Mouse (Mus musculus): ENCODE data around the gene Resp18.

Resp18 gene

GRCm38 (mm10) chr1:75278228-75278627, at the start of gene Resp18:
Gene Resp18, minus strand, starts transcription at chr1:75278415.
- DNase-seq: peak; percentile 56

- DNase-seq: no peak
Measured at GRCm38 (mm10) chr1:75327461-75327860, 49.2 kb upstream of the Resp18 start.

- DNase-seq: peak; percentile 37
Measured at GRCm38 (mm10) chr1:75319166-75319565, 41.0 kb upstream of the Resp18 start.

- peak; percentile 63 for DNase-seq
Measured at GRCm38 (mm10) chr1:75318736-75319135, 40.5 kb upstream of the Resp18 start.

GRCm38 (mm10) chr1:75318301-75318700, 40.1 kb upstream of the Resp18 start:
- DNase-seq: peak; percentile 61

- DNase-seq: peak; percentile 100
Measured at GRCm38 (mm10) chr1:75317241-75318201, 39.3 kb upstream of the Resp18 start, which contains the start of gene Dnpep. Gene Dnpep, minus strand, starts transcription at chr1:75317990.

- peak; percentile 93 for DNase-seq
Measured at GRCm38 (mm10) chr1:75316861-75317240, 38.6 kb upstream of the Resp18 start.

GRCm38 (mm10) chr1:75315456-75316365, 37.5 kb upstream of the Resp18 start:
- peak; percentile 74 for DNase-seq

GRCm38 (mm10) chr1:75315011-75315410, 36.8 kb upstream of the Resp18 start:
- DNase-seq: peak; percentile 65

- no peak for DNase-seq
Measured at GRCm38 (mm10) chr1:75311694-75312093, 33.5 kb upstream of the Resp18 start.

- no peak for DNase-seq
Measured at GRCm38 (mm10) chr1:75304662-75305061, 26.4 kb upstream of the Resp18 start.

GRCm38 (mm10) chr1:75294294-75294693, 16.1 kb upstream of the Resp18 start:
- no peak for DNase-seq

- DNase-seq: no peak
Measured at GRCm38 (mm10) chr1:75293331-75293701, 15.1 kb upstream of the Resp18 start.

- DNase-seq: no peak
Measured at GRCm38 (mm10) chr1:75292476-75293330, 14.5 kb upstream of the Resp18 start.

- DNase-seq: no peak
Measured at GRCm38 (mm10) chr1:75291321-75291720, 13.1 kb upstream of the Resp18 start.

- peak; percentile 54 for DNase-seq
Measured at GRCm38 (mm10) chr1:75290582-75290981, 12.4 kb upstream of the Resp18 start.

- DNase-seq: no peak
Measured at GRCm38 (mm10) chr1:75289888-75290431, 11.7 kb upstream of the Resp18 start.

- DNase-seq: no peak
Measured at GRCm38 (mm10) chr1:75289376-75289775, 11.2 kb upstream of the Resp18 start.

- no peak for DNase-seq
Measured at GRCm38 (mm10) chr1:75284911-75285310, 6.7 kb upstream of the Resp18 start.

GRCm38 (mm10) chr1:75283017-75283416, 4.8 kb upstream of the Resp18 start:
- no peak for DNase-seq

GRCm38 (mm10) chr1:75277195-75278188, 723 bp downstream of the Resp18 start:
- peak; percentile 48 for DNase-seq
